In genomic region chr12:112339481-112340179, GRCm38 (mm10) we compare ENCODE assay signal across 11 mouse cellular contexts.
DNase-seq lines count a peak whose midpoint lies in the region; ATAC-seq and TF ChIP-seq lines count a peak whose summit lies in the region.
"Had no signal": no experiment of that assay in that cellular context is flagged by ENCODE, and none has a peak within 500 bp of the region (broad histone marks: within the 10 kb centered on the region; RNA-seq: fewer than 3 reads in every experiment).

No protein-coding gene starts in this region.

- no peak for ATAC-seq in kidney, embryonic 16.5 days (ENCODE audit: low FRiP score, low TSS enrichment)
- peak; percentile 71 for ATAC-seq in intestine, postnatal 0 days
- no peak; the same call in 1 of the 2 replicates for ATAC-seq in neural tube, embryonic 11.5 days (ENCODE audit: insufficient read depth, low FRiP score, low TSS enrichment)

- no peaks in the 10 kb centered on the region for H3K27me3 ChIP-seq in kidney, adult 2 months (replicated peaks; ENCODE audit: control insufficient read depth, insufficient read depth, low read length)
- peaks cover 10% of the 10 kb centered on the region; the same call in 1 of the 2 replicates for H3K27me3 ChIP-seq in kidney, embryonic 16.5 days (ENCODE audit: insufficient read depth, low read length)
- no peaks in the 10 kb centered on the region for H3K27me3 ChIP-seq in intestine, postnatal 0 days (replicated peaks; ENCODE audit: control insufficient read depth, insufficient read depth, low read length)
- H3K27me3 ChIP-seq in neural tube, embryonic 11.5 days (ENCODE audit: control insufficient read depth, insufficient read depth, low read length): no peaks in the 10 kb centered on the region

- no peaks in the 10 kb centered on the region for H3K4me1 ChIP-seq in kidney, adult 2 months (ENCODE audit: control insufficient read depth, insufficient read depth, low read length)
- peaks cover 48% of the 10 kb centered on the region for H3K4me1 ChIP-seq in kidney, embryonic 16.5 days (ENCODE audit: insufficient read depth, low read length)
- H3K4me1 ChIP-seq in intestine, postnatal 0 days (replicated peaks; ENCODE audit: control insufficient read depth, insufficient read depth, low read length): peaks cover 8% of the 10 kb centered on the region; the same call in 1 of the 2 replicates
- H3K4me1 ChIP-seq in neural tube, embryonic 11.5 days (ENCODE audit: control insufficient read depth, insufficient read depth, low read length): peaks cover 25% of the 10 kb centered on the region

- TF ChIP-seq POLR2A in kidney, adult 2 months (IDR thresholded peaks at IDR 0.05; ENCODE audit: low read depth, low read length): no peak

- H3K27ac ChIP-seq in kidney, adult 2 months (ENCODE audit: insufficient read depth, low read depth, low read length): no peak overlapping the region
- no peak overlapping the region for H3K27ac ChIP-seq in kidney, embryonic 16.5 days (ENCODE audit: low read length)
- H3K27ac ChIP-seq in intestine, postnatal 0 days (ENCODE audit: low read depth, low read length): no peak overlapping the region
- no peak overlapping the region for H3K27ac ChIP-seq in neural tube, embryonic 11.5 days (ENCODE audit: low read depth, low read length)

- no peak for TF ChIP-seq CTCF in kidney, adult 2 months (conservative IDR thresholded peaks at IDR 0.05; ENCODE audit: insufficient read depth, insufficient read length, low read depth, low read length)
- TF ChIP-seq CTCF in intestine, postnatal 0 days (IDR thresholded peaks at IDR 0.05; ENCODE audit: low read depth): no peak

- no peaks in the 10 kb centered on the region for H3K36me3 ChIP-seq in kidney, adult 2 months (ENCODE audit: control insufficient read depth, insufficient read depth, low read length)
- no peaks in the 10 kb centered on the region for H3K36me3 ChIP-seq in kidney, embryonic 16.5 days (ENCODE audit: insufficient read depth, low read length)
- H3K36me3 ChIP-seq in intestine, postnatal 0 days (ENCODE audit: control insufficient read depth, insufficient read depth): no peaks in the 10 kb centered on the region
- H3K36me3 ChIP-seq in neural tube, embryonic 11.5 days (ENCODE audit: control insufficient read depth, insufficient read depth, low read length): no peaks in the 10 kb centered on the region
- H3K36me3 ChIP-seq: heart, embryonic 12.5 days had no signal

- no peak overlapping the region for H3K9ac ChIP-seq in kidney, embryonic 16.5 days (replicated peaks; ENCODE audit: low read length)
- no peak overlapping the region for H3K9ac ChIP-seq in intestine, postnatal 0 days (ENCODE audit: low read depth, low read length)
- no peak overlapping the region for H3K9ac ChIP-seq in neural tube, embryonic 11.5 days (ENCODE audit: low read length)
- H3K9ac ChIP-seq: heart, embryonic 12.5 days had no signal

- H3K4me3 ChIP-seq in kidney, adult 2 months (ENCODE audit: insufficient read depth, low read depth, low read length): no peak overlapping the region
- H3K4me3 ChIP-seq in kidney, embryonic 16.5 days (ENCODE audit: low read length): no peak overlapping the region
- H3K4me3 ChIP-seq in intestine, postnatal 0 days (ENCODE audit: low read depth, low read length): no peak overlapping the region
- no peak overlapping the region for H3K4me3 ChIP-seq in neural tube, embryonic 11.5 days (ENCODE audit: low read depth, low read length)
- H3K4me3 ChIP-seq: heart, embryonic 12.5 days had no signal

- H3K4me2 ChIP-seq in kidney, embryonic 16.5 days (replicated peaks; ENCODE audit: low read depth, low read length): no peak overlapping the region
- no peak overlapping the region for H3K4me2 ChIP-seq in intestine, postnatal 0 days (replicated peaks; ENCODE audit: low read depth)
- H3K4me2 ChIP-seq in neural tube, embryonic 11.5 days (ENCODE audit: low read depth): no peak overlapping the region
- H3K4me2 ChIP-seq: heart, embryonic 12.5 days; midbrain, embryonic 11.5 days had no signal

- DNase-seq in kidney, adult 2 months: peak; percentile 41
- DNase-seq in embryo, embryonic 9.5 days (ENCODE audit: extremely low spot score): peak; percentile 34
- peak; percentile 46 for DNase-seq in neural tube, embryonic 11.5 days (ENCODE audit: low spot score)
- no peak for DNase-seq in spleen, postnatal 14 days (ENCODE audit: low spot score in 2 of 2)
- no peak for DNase-seq in layer of hippocampus, postnatal 36 days
- DNase-seq: cerebellum, adult 9-11 months; spleen, adult 18-20 months had no signal

- 78% methylated on average over 11 of the region's 11 CpGs for WGBS in kidney, adult 2 months
- WGBS in kidney, embryonic 16.5 days: 48% methylated on average over 11 of the region's 11 CpGs
- 41% methylated on average over 11 of the region's 11 CpGs for WGBS in intestine, postnatal 0 days
- 41% methylated on average over 11 of the region's 11 CpGs for WGBS in neural tube, embryonic 11.5 days

- H3K9me3 ChIP-seq in kidney, embryonic 16.5 days (ENCODE audit: low read length): no peaks in the 10 kb centered on the region
- H3K9me3 ChIP-seq in intestine, postnatal 0 days (ENCODE audit: control insufficient read depth): no peaks in the 10 kb centered on the region
- no peaks in the 10 kb centered on the region for H3K9me3 ChIP-seq in neural tube, embryonic 11.5 days (ENCODE audit: control insufficient read depth, low read length)
- H3K9me3 ChIP-seq: heart, embryonic 12.5 days had no signal

Comparison
In these comparisons a context has a peak if more than half of its experiments do, and no peak if none do; other contexts are left out.
1. DNase-seq: peak in kidney, adult 2 months (single experiment), embryo, embryonic 9.5 days (single experiment) and neural tube, embryonic 11.5 days (single experiment); none in spleen, postnatal 14 days (0 of 2) and layer of hippocampus, postnatal 36 days (0 of 2).